23 mouse cellular contexts compared by ENCODE assay signal in genomic region chr13:45842511-45843055, GRCm38 (mm10).
DNase-seq lines count a peak whose midpoint lies in the region; ATAC-seq and TF ChIP-seq lines count a peak whose summit lies in the region.
"Had no signal": no experiment of that assay in that cellular context is flagged by ENCODE, and none has a peak within 500 bp of the region (broad histone marks: within the 10 kb centered on the region; RNA-seq: fewer than 3 reads in every experiment).

No protein-coding gene starts in this region.

- H3K36me3 ChIP-seq in hindbrain, postnatal 0 days (ENCODE audit: insufficient read depth, low read length): no peaks in the 10 kb centered on the region
- no peaks in the 10 kb centered on the region for H3K36me3 ChIP-seq in hindbrain, embryonic 13.5 days
- H3K36me3 ChIP-seq: embryonic facial prominence, embryonic 15.5 days; forebrain, embryonic 10.5 days; hindbrain, embryonic 10.5 days; hindbrain, embryonic 15.5 days; kidney, embryonic 15.5 days had no signal

- no peak overlapping the region for H3K4me3 ChIP-seq in hindbrain, postnatal 0 days (ENCODE audit: low read length)
- no peak overlapping the region for H3K4me3 ChIP-seq in hindbrain, embryonic 13.5 days
- H3K4me3 ChIP-seq: embryonic facial prominence, embryonic 15.5 days; erythroblast, embryonic 14.5 days; forebrain, embryonic 10.5 days; hindbrain, embryonic 10.5 days; hindbrain, embryonic 15.5 days; kidney, embryonic 15.5 days had no signal

- peaks cover 5% of the 10 kb centered on the region; the same call in 1 of the 2 replicates for H3K4me1 ChIP-seq in hindbrain, postnatal 0 days (ENCODE audit: insufficient read depth, low read length)
- H3K4me1 ChIP-seq in hindbrain, embryonic 13.5 days (replicated peaks): no peaks in the 10 kb centered on the region
- H3K4me1 ChIP-seq: embryonic facial prominence, embryonic 15.5 days; forebrain, embryonic 10.5 days; kidney, embryonic 15.5 days had no signal

- WGBS in hindbrain, postnatal 0 days: 59% methylated on average over 5 of the region's 5 CpGs
- WGBS in hindbrain, embryonic 13.5 days: 77% methylated on average over 5 of the region's 5 CpGs

- no peak for TF ChIP-seq CTCF in hindbrain, postnatal 0 days (IDR thresholded peaks at IDR 0.05; ENCODE audit: low read depth)

- no peak overlapping the region for H3K27ac ChIP-seq in hindbrain, postnatal 0 days
- H3K27ac ChIP-seq in hindbrain, embryonic 13.5 days: no peak overlapping the region
- H3K27ac ChIP-seq: embryonic facial prominence, embryonic 15.5 days; forebrain, embryonic 10.5 days; hindbrain, embryonic 10.5 days; hindbrain, embryonic 15.5 days; kidney, embryonic 15.5 days had no signal

- no peak overlapping the region for H3K9ac ChIP-seq in hindbrain, postnatal 0 days (replicated peaks; ENCODE audit: low read length)
- no peak overlapping the region for H3K9ac ChIP-seq in hindbrain, embryonic 13.5 days
- H3K9ac ChIP-seq: embryonic facial prominence, embryonic 15.5 days; hindbrain, embryonic 15.5 days; kidney, embryonic 15.5 days had no signal

- ATAC-seq in frontal cortex, adult (ENCODE audit: low TSS enrichment): peak; percentile 62
- ATAC-seq in hindbrain, postnatal 0 days: no peak
- ATAC-seq in hindbrain, embryonic 13.5 days (ENCODE audit: low FRiP score): no peak
- ATAC-seq: activated CD4-positive, CD25-positive, alpha-beta regulatory T cell, adult 4 months; forebrain, embryonic 14.5 days; inflammation-experienced regulatory T-cells, adult 6 months; Patski had no signal

- no peaks in the 10 kb centered on the region for H3K9me3 ChIP-seq in hindbrain, postnatal 0 days (ENCODE audit: low read length)
- no peaks in the 10 kb centered on the region for H3K9me3 ChIP-seq in hindbrain, embryonic 13.5 days
- H3K9me3 ChIP-seq: embryonic facial prominence, embryonic 15.5 days; forebrain, embryonic 10.5 days; G1E; hindbrain, embryonic 10.5 days; hindbrain, embryonic 15.5 days; kidney, embryonic 15.5 days had no signal

- no peak overlapping the region for H3K4me2 ChIP-seq in hindbrain, postnatal 0 days (ENCODE audit: low read depth, low read length)
- H3K4me2 ChIP-seq in hindbrain, embryonic 13.5 days: no peak overlapping the region
- H3K4me2 ChIP-seq: embryonic facial prominence, embryonic 15.5 days; heart, embryonic 11.5 days; hindbrain, embryonic 15.5 days; kidney, embryonic 15.5 days had no signal

- no peak for DNase-seq in frontal cortex, postnatal 36 days (ENCODE audit: low spot score in 2 of 2)
- DNase-seq in hindbrain, postnatal 0 days (ENCODE audit: low spot score): peak; percentile 30
- peak; percentile 27 for DNase-seq in NIH3T3 (ENCODE audit: low read depth)
- DNase-seq in kidney, adult 11 months: no peak
- no peak for DNase-seq in kidney, adult 18-20 months
- DNase-seq: adrenal gland, postnatal 14 days; embryo, embryonic 11 days; gastrocnemius, postnatal 14 days; kidney, adult 2 months had no signal

- H3K27me3 ChIP-seq in hindbrain, postnatal 0 days (ENCODE audit: insufficient read depth, low read length): no peaks in the 10 kb centered on the region
- no peaks in the 10 kb centered on the region for H3K27me3 ChIP-seq in hindbrain, embryonic 13.5 days
- H3K27me3 ChIP-seq: embryonic facial prominence, embryonic 15.5 days; hindbrain, embryonic 15.5 days; kidney, embryonic 15.5 days; Patski had no signal

Comparison
In these comparisons a context has a peak if more than half of its experiments do, and no peak if none do; other contexts are left out.
1. DNase-seq: peak in hindbrain, postnatal 0 days (single experiment) and NIH3T3 (single experiment); none in frontal cortex, postnatal 36 days (0 of 2), kidney, adult 11 months (single experiment) and kidney, adult 18-20 months (single experiment).